Mouse (Mus musculus): Measurements from ENCODE around the gene Nlk. TPM values are rescaled to one million over a fixed set of nuclear protein-coding genes. Genes with fewer than 3 reads are reported as not detected.
A peak's percentile ranks its signal among the peaks of the same experiment; 100 is the strongest.
"Not testable (repeated sequence)": the region's sequence is repeated elsewhere in the genome, so short reads cannot be mapped to it uniquely, and the experiment has no call there.

The Nlk gene
- total and polyA plus RNA-seq, 2 experiments from 2014 or later, result 13.0 to 19.3 TPM

DNA sequence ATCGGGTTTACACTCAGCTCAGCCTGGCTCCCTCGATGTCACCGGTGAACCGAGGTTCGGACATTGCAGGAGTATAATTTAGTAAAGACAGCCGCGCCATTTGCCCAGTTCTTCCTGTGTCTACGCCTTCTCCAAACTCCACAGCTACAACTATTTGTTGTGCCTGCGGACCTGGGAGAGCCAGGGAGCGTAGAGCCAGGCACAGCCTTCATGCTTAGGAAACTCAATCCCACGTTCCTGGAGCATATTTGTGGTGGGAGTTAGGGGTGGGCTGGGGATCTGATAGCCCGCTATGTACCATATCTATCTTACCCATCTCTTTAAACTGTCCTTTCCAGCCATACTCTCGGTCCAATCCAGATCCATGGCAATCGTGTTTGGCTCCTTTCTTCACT is 160.5 kb downstream of the Nlk start:
- Histone ChIP-seq H3K4me2 (ENCODE audit: low read depth, low read length) (peak overlapping the region; percentile 78), H3K27ac (ENCODE audit: low read depth) (peak overlapping the region; percentile 92), H3K36me3 (replicated peaks; ENCODE audit: control insufficient read depth, insufficient read depth, low read length) (peaks cover 37% of the 10 kb centered on the region), H3K9me3 (replicated peaks; ENCODE audit: control insufficient read depth, low read length) (no peaks in the 10 kb centered on the region), H3K4me1 (ENCODE audit: control insufficient read depth, insufficient read depth) (peaks cover 24% of the 10 kb centered on the region), H3K9ac (replicated peaks; ENCODE audit: low read depth, low read length) (peak overlapping the region; percentile 76), H3K27me3 (ENCODE audit: control insufficient read depth, insufficient read depth, low read length) (no peaks in the 10 kb centered on the region), H3K4me3 (ENCODE audit: low read depth, low read length) (peak overlapping the region; percentile 82)
- ATAC-seq (ENCODE audit: insufficient read depth, low read depth) (no peak), DNase-seq (ENCODE audit: low spot score) (no peak)
- 1% methylated on average over 14 of the region's 14 CpGs for WGBS
- no peak for TF ChIP-seq EP300 (IDR thresholded peaks at IDR 0.05; ENCODE audit: low read depth)
- TF ChIP-seq CTCF (IDR thresholded peaks at IDR 0.05; ENCODE audit: low read depth), result no peak

DNA sequence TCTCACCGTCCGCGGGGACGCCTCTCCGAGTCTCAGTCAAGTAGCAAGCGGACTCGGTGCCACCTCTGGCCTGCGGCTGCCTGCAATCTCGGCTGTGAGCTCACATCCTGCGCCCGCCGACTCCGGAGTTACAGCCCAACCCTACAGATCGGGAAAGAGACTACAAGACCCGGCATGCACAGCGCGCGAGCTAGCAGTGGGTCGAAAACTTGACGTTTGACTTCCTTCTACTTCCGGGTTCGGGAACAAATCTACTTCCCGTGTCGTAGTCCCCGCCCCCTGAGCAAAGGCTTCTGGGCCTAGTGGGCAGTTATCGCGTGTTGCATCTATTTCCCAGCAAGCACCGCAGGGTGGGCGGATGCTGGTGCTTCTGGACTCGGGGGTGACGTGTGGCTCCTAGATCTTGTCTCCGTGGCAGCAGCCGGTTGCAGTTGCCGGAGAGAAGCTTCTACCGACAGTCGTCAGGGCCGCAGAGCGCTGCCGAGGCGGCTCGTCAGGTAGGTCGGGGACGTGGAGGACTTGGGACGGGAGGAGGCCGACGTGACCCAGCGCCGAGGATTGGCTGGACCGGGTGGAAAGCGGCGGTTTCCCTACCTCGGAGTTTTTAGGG is 161.0 kb downstream of the Nlk start, which contains the start of the genes Tnfaip1 and Ift20:
Gene Tnfaip1, minus strand, starts transcription at position 253 of the 610 bp plus-strand sequence.
Gene Ift20, plus strand, starts transcription at position 282 of the 610 bp plus-strand sequence.
- Histone ChIP-seq H3K36me3 (replicated peaks; ENCODE audit: control insufficient read depth, insufficient read depth, low read length) (peaks cover 34% of the 10 kb centered on the region), H3K4me1 (ENCODE audit: control insufficient read depth, insufficient read depth) (peaks cover 24% of the 10 kb centered on the region), H3K27me3 (ENCODE audit: control insufficient read depth, insufficient read depth, low read length) (no peaks in the 10 kb centered on the region), H3K9me3 (replicated peaks; ENCODE audit: control insufficient read depth, low read length) (no peaks in the 10 kb centered on the region), H3K4me2 (ENCODE audit: low read depth, low read length) (peak within 1 kb of the TSS; percentile 83), H3K4me3 (ENCODE audit: low read depth, low read length) (peak within 1 kb of the TSS; percentile 82), H3K9ac (replicated peaks; ENCODE audit: low read depth, low read length) (peak within 1 kb of the TSS; percentile 76), H3K27ac (ENCODE audit: low read depth) (peak within 1 kb of the TSS; percentile 92)
- ATAC-seq (ENCODE audit: insufficient read depth, low read depth) (peak; percentile 96), DNase-seq (ENCODE audit: low spot score) (peak; percentile 100)
- WGBS, result under 1% methylated on average over 52 of the region's 52 CpGs
- TF ChIP-seq EP300 (IDR thresholded peaks at IDR 0.05; ENCODE audit: low read depth) (0 out of 2 replicates have a peak, but pooled peaks have one; percentile 52), CTCF (IDR thresholded peaks at IDR 0.05; ENCODE audit: low read depth) (no peak)

DNA sequence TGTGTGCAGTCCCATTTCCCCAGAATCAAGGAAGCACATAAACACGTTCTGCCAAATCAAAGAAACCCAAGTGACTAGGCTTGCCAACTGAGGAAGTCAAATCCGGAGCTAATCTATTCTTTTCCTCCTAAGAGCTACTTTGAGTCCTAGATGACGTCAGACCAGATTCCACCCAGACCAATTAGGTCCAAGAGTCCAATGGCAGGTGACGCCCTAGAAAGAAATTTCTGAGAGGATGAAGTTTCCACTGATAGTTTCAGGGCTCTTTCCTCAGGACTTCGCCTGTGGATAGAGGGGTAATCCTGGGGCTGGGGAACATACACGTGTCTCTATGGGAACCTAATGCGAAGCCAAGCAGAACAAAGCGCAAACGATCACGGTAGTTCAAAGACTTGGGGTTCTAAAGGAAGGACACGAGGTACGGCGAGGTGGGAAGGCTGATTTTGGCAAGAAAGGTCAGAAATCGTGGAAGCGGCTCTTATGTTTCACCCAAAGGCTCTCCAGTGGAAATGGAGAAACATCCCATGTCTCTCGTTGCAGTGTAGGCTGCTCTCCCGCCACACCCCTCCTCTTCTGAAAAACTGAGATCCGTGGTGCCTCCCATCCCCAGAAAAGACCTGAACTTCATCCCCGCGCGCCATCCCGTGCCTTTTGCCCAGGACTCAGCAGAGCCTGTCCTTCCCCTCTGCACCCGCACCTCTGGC is 161.6 kb downstream of the Nlk start:
- peak; percentile 87 for DNase-seq (ENCODE audit: low spot score)
- Histone ChIP-seq H3K36me3 (replicated peaks; ENCODE audit: control insufficient read depth, insufficient read depth, low read length) (peaks cover 29% of the 10 kb centered on the region), H3K9me3 (replicated peaks; ENCODE audit: control insufficient read depth, low read length) (no peaks in the 10 kb centered on the region), H3K9ac (replicated peaks; ENCODE audit: low read depth, low read length) (peak overlapping the region; percentile 61), H3K4me2 (ENCODE audit: low read depth, low read length) (peak overlapping the region; percentile 83), H3K4me3 (ENCODE audit: low read depth, low read length) (peak overlapping the region; percentile 82), H3K27me3 (ENCODE audit: control insufficient read depth, insufficient read depth, low read length) (no peaks in the 10 kb centered on the region), H3K27ac (ENCODE audit: low read depth) (peak overlapping the region; percentile 92), H3K4me1 (ENCODE audit: control insufficient read depth, insufficient read depth) (peaks cover 24% of the 10 kb centered on the region)
- peak; percentile 9; the same call in 1 of the 2 replicates for ATAC-seq (ENCODE audit: insufficient read depth, low read depth)
- TF ChIP-seq CTCF (IDR thresholded peaks at IDR 0.05; ENCODE audit: low read depth) (no peak), EP300 (IDR thresholded peaks at IDR 0.05; ENCODE audit: low read depth) (no peak)
- under 1% methylated on average over 23 of the region's 23 CpGs for WGBS

DNA sequence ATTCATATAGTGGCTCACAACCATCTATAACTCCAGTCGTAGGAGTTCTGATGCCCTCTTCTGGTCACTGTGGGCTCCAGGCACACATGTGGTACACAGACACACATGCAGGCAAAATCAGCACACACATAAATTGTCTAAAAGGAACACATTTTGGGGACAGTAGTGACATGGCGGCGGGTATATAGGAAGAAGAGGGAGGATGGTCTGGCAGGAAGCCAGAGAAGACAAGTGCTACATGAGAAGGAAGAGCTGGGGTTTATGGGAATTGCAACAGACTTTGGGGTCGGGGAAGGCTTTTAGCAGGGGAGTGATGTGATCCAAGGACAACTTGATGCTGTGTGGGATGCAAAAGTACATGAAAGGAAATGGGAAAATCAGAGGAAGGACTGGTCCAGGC is 162.7 kb downstream of the Nlk start:
- 70% methylated on average over 4 of the region's 4 CpGs for WGBS
- Histone ChIP-seq H3K9me3 (replicated peaks; ENCODE audit: control insufficient read depth, low read length) (no peaks in the 10 kb centered on the region), H3K36me3 (replicated peaks; ENCODE audit: control insufficient read depth, insufficient read depth, low read length) (peaks cover 29% of the 10 kb centered on the region), H3K27ac (ENCODE audit: low read depth) (peak overlapping the region; percentile 92), H3K9ac (replicated peaks; ENCODE audit: low read depth, low read length) (no peak overlapping the region), H3K4me3 (ENCODE audit: low read depth, low read length) (peak overlapping the region; percentile 82), H3K4me1 (ENCODE audit: control insufficient read depth, insufficient read depth) (peaks cover 24% of the 10 kb centered on the region), H3K27me3 (ENCODE audit: control insufficient read depth, insufficient read depth, low read length) (no peaks in the 10 kb centered on the region), H3K4me2 (ENCODE audit: low read depth, low read length) (peak overlapping the region; percentile 83)
- no peak for TF ChIP-seq CTCF (IDR thresholded peaks at IDR 0.05; ENCODE audit: low read depth)
- TF ChIP-seq EP300 (IDR thresholded peaks at IDR 0.05; ENCODE audit: low read depth), result no peak
- DNase-seq (ENCODE audit: low spot score) (no peak), ATAC-seq (ENCODE audit: insufficient read depth, low read depth) (no peak)

DNA sequence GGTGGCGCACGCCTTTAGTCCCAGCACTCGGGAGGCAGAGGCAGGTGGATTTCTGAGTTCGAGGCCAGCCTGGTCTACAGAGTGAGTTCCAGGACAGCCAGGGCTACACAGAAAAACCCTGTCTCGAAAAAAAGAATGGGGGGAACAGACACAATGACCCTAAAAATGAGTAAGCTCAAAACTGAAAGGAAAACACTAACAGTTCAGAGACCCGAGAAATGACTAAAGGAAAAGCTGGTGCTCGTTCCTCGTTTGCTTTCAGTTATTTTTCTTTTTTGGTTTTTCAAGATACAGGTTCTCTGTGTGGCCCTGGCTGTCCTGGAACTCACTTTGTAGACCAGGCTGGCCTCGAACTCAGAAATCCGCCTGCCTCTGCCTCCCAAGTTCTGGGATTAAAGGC is 165.7 kb downstream of the Nlk start:
- peak overlapping the region; percentile 79 for H3K27ac ChIP-seq (ENCODE audit: low read depth)
- ATAC-seq (ENCODE audit: insufficient read depth, low read depth); H3K4me3 ChIP-seq (ENCODE audit: low read depth, low read length); H3K9me3 ChIP-seq (replicated peaks; ENCODE audit: control insufficient read depth, low read length); DNase-seq (ENCODE audit: low spot score); H3K27me3 ChIP-seq (ENCODE audit: control insufficient read depth, insufficient read depth, low read length): not testable (repeated sequence)
- 0 out of 2 replicates have a peak overlapping the region, but pooled peaks have one; percentile 6 for H3K4me2 ChIP-seq (ENCODE audit: low read depth, low read length)
- 80% methylated on average over 6 of the region's 10 CpGs for WGBS
- 0 out of 2 replicates have a peak overlapping the region, but pooled peaks have one; percentile 15 for H3K9ac ChIP-seq (replicated peaks; ENCODE audit: low read depth, low read length)
- peaks cover 42% of the 10 kb centered on the region for H3K36me3 ChIP-seq (replicated peaks; ENCODE audit: control insufficient read depth, insufficient read depth, low read length)
- H3K4me1 ChIP-seq (ENCODE audit: control insufficient read depth, insufficient read depth), result peaks cover 11% of the 10 kb centered on the region

Data from heart, postnatal 0 days (tissue).